Mouse (Mus musculus) E14TG2a.4 (cell line): ENCODE measurements around the gene Slc12a6.

Experiments
- CTCF ChIP-seq: conservative IDR thresholded peaks from 2 replicates; pipeline ENCODE4 v1.5.1; 2014; ENCODE audit warnings: low read length
- NANOG ChIP-seq: IDR thresholded peaks from 2 replicates; pipeline ENCODE4 v1.6.1; 2014; ENCODE audit warnings: borderline replicate concordance, low read length, mixed read lengths
- POU5F1 ChIP-seq: IDR thresholded peaks from 2 replicates; pipeline ENCODE4 v1.6.1; 2014; ENCODE audit warnings: low read length, borderline replicate concordance

DNA sequence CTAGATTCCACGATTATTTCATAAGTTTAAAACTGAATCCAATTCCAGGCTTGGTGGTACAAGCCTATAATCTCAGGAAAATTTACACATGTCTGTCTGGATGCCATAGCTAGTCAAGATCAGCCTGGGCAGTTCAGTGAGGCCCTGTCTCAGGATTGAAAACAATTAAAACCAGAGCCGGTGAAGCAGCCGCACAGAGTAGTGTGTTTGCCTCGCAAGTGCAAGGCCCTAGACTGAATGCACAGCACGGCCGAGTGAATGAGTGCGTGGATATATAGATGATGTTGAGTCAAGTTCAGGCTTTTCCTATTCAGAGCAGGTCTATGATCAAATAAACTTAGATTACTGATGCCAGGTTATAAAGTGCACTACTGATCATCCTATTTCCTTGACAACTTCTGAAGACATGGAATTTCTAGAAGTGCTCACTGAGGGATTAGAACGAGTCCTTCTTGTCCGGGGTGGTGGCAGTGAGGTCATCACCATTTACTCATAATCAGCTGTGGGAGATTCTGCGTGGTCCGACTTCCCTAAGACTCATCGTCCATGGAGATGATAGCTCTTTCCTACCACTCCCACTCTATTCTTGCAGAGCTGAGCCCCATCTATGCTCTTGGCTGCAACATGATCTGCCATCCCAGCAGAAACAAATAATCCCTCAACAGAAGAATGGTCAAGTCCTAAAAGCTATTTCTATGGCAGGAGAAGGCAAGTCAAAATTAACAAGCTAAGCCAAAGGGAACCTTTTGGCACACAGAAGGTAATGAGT, 94.6 kb downstream of the Slc12a6 start:
- no peak for TF ChIP-seq CTCF
- TF ChIP-seq NANOG, result no peak
- no peak for TF ChIP-seq POU5F1
